Mouse (Mus musculus): ENCODE data around the gene Ipmk. TPM values are rescaled to one million over a fixed set of nuclear protein-coding genes. Genes with fewer than 3 reads are reported as not detected.

Ipmk gene
- total RNA-seq, 1 experiment = 41.9 TPM

- H3K4me1 ChIP-seq (ENCODE audit: control insufficient read depth in 2 of 2, insufficient read depth in 2 of 2, low read length in 2 of 2, poor library complexity in 1 of 2) = peaks cover 3 to 6% of the 10 kb centered on the region in 2 experiments; a peak in 3 of 4 replicates
- H3K27ac ChIP-seq (ENCODE audit: insufficient read depth, low read depth, low read length, poor library complexity, severe bottlenecking) = peak overlapping the region; percentile 97
- H3K9ac ChIP-seq (ENCODE audit: insufficient read depth, low read depth, low read length, poor library complexity, severe bottlenecking) = peak overlapping the region; percentile 68
- H3K9me3 ChIP-seq (ENCODE audit: control insufficient read depth, insufficient read depth, low read depth, low read length) = no peaks in the 10 kb centered on the region
- peaks cover 6% of the 10 kb centered on the region; the same call in 1 of the 2 replicates for H3K36me3 ChIP-seq (ENCODE audit: control insufficient read depth, insufficient read depth, low read length, poor library complexity, severe bottlenecking)
- peak overlapping the region; percentile 51 to 67 for H3K4me3 ChIP-seq (ENCODE audit: insufficient read depth in 1 of 2, low read depth in 1 of 2, low read length in 2 of 2, poor library complexity in 1 of 2, severe bottlenecking in 1 of 2)
- DNase-seq (ENCODE audit: low read depth, low spot score) = no peak
- no peak for TF ChIP-seq ZNF384 (IDR thresholded peaks at IDR 0.05; ENCODE audit: low read depth, low read length)
- no peak for TF ChIP-seq ZC3H11A (IDR thresholded peaks at IDR 0.05; ENCODE audit: borderline replicate concordance, low read depth, low read length)
- TF ChIP-seq HCFC1 (IDR thresholded peaks at IDR 0.05; ENCODE audit: borderline replicate concordance, insufficient read depth, low read length) = no peak
- TF ChIP-seq MAFK (IDR thresholded peaks at IDR 0.05; ENCODE audit: insufficient read depth, low read depth, low read length) = no peak
- TF ChIP-seq CHD2 (IDR thresholded peaks at IDR 0.05; ENCODE audit: low read depth, low read length) = no peak
- in situ Hi-C loops (cut with MboI; ENCODE audit: low sequenced_read_pairs in 2 of 2, unreplicated experiment in 2 of 2) = no loop called here
These were observed 648 bp upstream of the Ipmk start for GRCm38 (mm10) chr10:71346722-71347508.

GRCm38 (mm10) chr10:71347964-71348636, 537 bp downstream of the Ipmk start:
- TF ChIP-seq ZC3H11A (IDR thresholded peaks at IDR 0.05; ENCODE audit: borderline replicate concordance, low read depth, low read length) (no peak), ZNF384 (IDR thresholded peaks at IDR 0.05; ENCODE audit: low read depth, low read length) (no peak), MAFK (IDR thresholded peaks at IDR 0.05; ENCODE audit: insufficient read depth, low read depth, low read length) (no peak), HCFC1 (IDR thresholded peaks at IDR 0.05; ENCODE audit: borderline replicate concordance, insufficient read depth, low read length) (no peak), CHD2 (IDR thresholded peaks at IDR 0.05; ENCODE audit: low read depth, low read length) (no peak)
- Histone ChIP-seq H3K4me1 (ENCODE audit: control insufficient read depth in 2 of 2, insufficient read depth in 2 of 2, low read length in 2 of 2, poor library complexity in 1 of 2) (peaks cover 3 to 6% of the 10 kb centered on the region in 2 experiments; a peak in 2 of 4 replicates), H3K9ac (ENCODE audit: insufficient read depth, low read depth, low read length, poor library complexity, severe bottlenecking) (peak overlapping the region; percentile 78), H3K27ac (ENCODE audit: insufficient read depth, low read depth, low read length, poor library complexity, severe bottlenecking) (no peak overlapping the region), H3K9me3 (ENCODE audit: control insufficient read depth, insufficient read depth, low read depth, low read length) (no peaks in the 10 kb centered on the region), H3K4me3 (ENCODE audit: insufficient read depth in 1 of 2, low read depth in 1 of 2, low read length in 2 of 2, poor library complexity in 1 of 2, severe bottlenecking in 1 of 2) (peak overlapping the region; percentile 79 to 81), H3K36me3 (ENCODE audit: control insufficient read depth, insufficient read depth, low read length, poor library complexity, severe bottlenecking) (peaks cover 6% of the 10 kb centered on the region; the same call in 1 of the 2 replicates)
- DNase-seq (ENCODE audit: low read depth, low spot score) = no peak
- in situ Hi-C loops (cut with MboI; ENCODE audit: low sequenced_read_pairs in 2 of 2, unreplicated experiment in 2 of 2) = no loop called here

GRCm38 (mm10) chr10:71348637-71349280, 1.2 kb downstream of the Ipmk start:
- peak overlapping the region; percentile 79 to 81 for H3K4me3 ChIP-seq (ENCODE audit: insufficient read depth in 1 of 2, low read depth in 1 of 2, low read length in 2 of 2, poor library complexity in 1 of 2, severe bottlenecking in 1 of 2)
- TF ChIP-seq CHD2 (IDR thresholded peaks at IDR 0.05; ENCODE audit: low read depth, low read length) (no peak), ZC3H11A (IDR thresholded peaks at IDR 0.05; ENCODE audit: borderline replicate concordance, low read depth, low read length) (no peak), ZNF384 (IDR thresholded peaks at IDR 0.05; ENCODE audit: low read depth, low read length) (no peak), MAFK (IDR thresholded peaks at IDR 0.05; ENCODE audit: insufficient read depth, low read depth, low read length) (no peak)
- no peaks in the 10 kb centered on the region for H3K9me3 ChIP-seq (ENCODE audit: control insufficient read depth, insufficient read depth, low read depth, low read length)
- H3K4me1 ChIP-seq (ENCODE audit: control insufficient read depth in 2 of 2, insufficient read depth in 2 of 2, low read length in 2 of 2, poor library complexity in 1 of 2) = peaks cover 3 to 6% of the 10 kb centered on the region in 2 experiments; a peak in 2 of 4 replicates
- H3K27ac ChIP-seq (ENCODE audit: insufficient read depth, low read depth, low read length, poor library complexity, severe bottlenecking) = no peak overlapping the region
- in situ Hi-C loops (cut with MboI; ENCODE audit: low sequenced_read_pairs in 2 of 2, unreplicated experiment in 2 of 2) = no loop called here
- peaks cover 6% of the 10 kb centered on the region; the same call in 1 of the 2 replicates for H3K36me3 ChIP-seq (ENCODE audit: control insufficient read depth, insufficient read depth, low read length, poor library complexity, severe bottlenecking)
- no peak for DNase-seq (ENCODE audit: low read depth, low spot score)
- peak overlapping the region; percentile 78 for H3K9ac ChIP-seq (ENCODE audit: insufficient read depth, low read depth, low read length, poor library complexity, severe bottlenecking)

DNA sequence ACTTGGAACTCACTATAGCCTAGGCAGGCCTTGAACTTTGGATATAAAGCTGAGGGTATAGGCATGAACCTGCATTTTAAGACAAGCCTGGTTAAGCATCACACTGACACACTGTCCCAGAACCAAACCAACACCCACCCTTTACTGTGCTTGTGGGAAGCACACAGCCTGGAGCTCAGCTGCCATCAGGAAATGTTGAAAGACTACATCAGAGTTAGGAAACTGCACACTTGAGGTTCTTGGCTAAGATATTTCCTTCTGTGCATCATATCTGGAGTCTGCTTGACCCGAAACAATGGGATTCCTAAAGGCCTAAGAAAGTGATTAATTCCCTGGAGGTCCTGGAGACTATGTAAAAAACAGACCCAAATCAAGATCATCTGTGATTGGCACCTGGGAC, 1.7 kb downstream of the Ipmk start:
- Histone ChIP-seq H3K4me3 (ENCODE audit: insufficient read depth in 1 of 2, low read depth in 1 of 2, low read length in 2 of 2, poor library complexity in 1 of 2, severe bottlenecking in 1 of 2) (no peak overlapping the region), H3K36me3 (ENCODE audit: control insufficient read depth, insufficient read depth, low read length, poor library complexity, severe bottlenecking) (peaks cover 6% of the 10 kb centered on the region; the same call in 1 of the 2 replicates), H3K4me1 (ENCODE audit: control insufficient read depth in 2 of 2, insufficient read depth in 2 of 2, low read length in 2 of 2, poor library complexity in 1 of 2) (peaks cover 3 to 7% of the 10 kb centered on the region in 2 experiments; a peak in 2 of 4 replicates), H3K9me3 (ENCODE audit: control insufficient read depth, insufficient read depth, low read depth, low read length) (no peaks in the 10 kb centered on the region), H3K9ac (ENCODE audit: insufficient read depth, low read depth, low read length, poor library complexity, severe bottlenecking) (no peak overlapping the region), H3K27ac (ENCODE audit: insufficient read depth, low read depth, low read length, poor library complexity, severe bottlenecking) (no peak overlapping the region)
- TF ChIP-seq ZNF384 (IDR thresholded peaks at IDR 0.05; ENCODE audit: low read depth, low read length) (no peak), ZC3H11A (IDR thresholded peaks at IDR 0.05; ENCODE audit: borderline replicate concordance, low read depth, low read length) (no peak), MAFK (IDR thresholded peaks at IDR 0.05; ENCODE audit: insufficient read depth, low read depth, low read length) (no peak), HCFC1 (IDR thresholded peaks at IDR 0.05; ENCODE audit: borderline replicate concordance, insufficient read depth, low read length) (no peak), CHD2 (IDR thresholded peaks at IDR 0.05; ENCODE audit: low read depth, low read length) (no peak)
- no peak for DNase-seq (ENCODE audit: low read depth, low spot score)
- in situ Hi-C loops (cut with MboI; ENCODE audit: low sequenced_read_pairs in 2 of 2, unreplicated experiment in 2 of 2) = no loop called here

All from ES-E14 (cell line).